Mouse (Mus musculus) heart, postnatal 0 days (tissue): Measurements from ENCODE around the gene Kdm2a. TPM values are rescaled to one million over a fixed set of nuclear protein-coding genes. Genes with fewer than 3 reads are reported as not detected.

ENCODE experiments used
- ATAC-seq: fragments of 200-750 bp; cut with Nextera tagmentation; 2 replicates; pipeline ENCODE4 v1.8.0; 2017; ENCODE audit warnings: low read depth, moderate number of reproducible peaks, moderate library complexity; ENCODE audit not compliant: insufficient read depth
- DNase-seq: peaks from one replicate; pipeline ENCODE4 v3.0.0-alpha.2; 2016; ENCODE audit warnings: low spot score
- H3K27ac ChIP-seq: fragments of 300-500 bp; sonication (generic); 2 replicates; pipeline ENCODE4 v1.5.1; 2014; ENCODE audit warnings: low read depth, mild to moderate bottlenecking
- H3K27me3 ChIP-seq: fragments of 300-500 bp; sonication (generic); 2 replicates; pipeline ENCODE4 v1.6.1; 2014; ENCODE audit warnings: low read length, mixed read lengths; ENCODE audit not compliant: control insufficient read depth, insufficient read depth
- H3K36me3 ChIP-seq: fragments of 300-500 bp; sonication (generic); replicated peaks from 2 replicates; pipeline ENCODE4 v1.6.1; 2014; ENCODE audit warnings: low read length, mixed read lengths; ENCODE audit not compliant: control insufficient read depth, insufficient read depth
- H3K4me1 ChIP-seq: fragments of 300-500 bp; sonication (generic); 2 replicates; pipeline ENCODE4 v1.6.1; 2014; ENCODE audit warnings: antibody characterized with exemption; ENCODE audit not compliant: control insufficient read depth, insufficient read depth
- H3K4me2 ChIP-seq: fragments of 300-500 bp; sonication (generic); 2 replicates; pipeline ENCODE4 v1.6.1; 2014; ENCODE audit warnings: low read depth, mild to moderate bottlenecking, low read length, moderate library complexity
- H3K4me3 ChIP-seq: fragments of 300-500 bp; sonication (generic); 2 replicates; pipeline ENCODE4 v1.5.1; 2014; ENCODE audit warnings: low read depth, low read length
- H3K9ac ChIP-seq: fragments of 300-500 bp; sonication (generic); replicated peaks from 2 replicates; pipeline ENCODE4 v1.6.1; 2014; ENCODE audit warnings: low read depth, low read length, mixed read lengths
- H3K9me3 ChIP-seq: fragments of 300-500 bp; sonication (generic); replicated peaks from 2 replicates; pipeline ENCODE4 v1.6.1; 2016; ENCODE audit warnings: low read length; ENCODE audit not compliant: control insufficient read depth
- CTCF ChIP-seq: IDR thresholded peaks from 2 replicates; pipeline ENCODE4 v1.5.1; 2016; ENCODE audit warnings: antibody characterized with exemption, control low read depth, low read depth
- EP300 ChIP-seq: IDR thresholded peaks from 2 replicates; pipeline ENCODE4 v1.6.1; 2016; ENCODE audit warnings: antibody characterized with exemption, low read depth
- WGBS: fragments of 180-500 bp; shearing (Covaris S2); extraction: QIAGEN DNeasy Blood & Tissue Kit; methylation state at CpG from one replicate; pipeline ENCODE4 v1.1.7; 2014; 5-methylcytosine and 5-hydroxymethylcytosine counted together
- polyA plus RNA-seq: library from polyadenylated mRNA; unstranded; fragments of >200 nt; fragmentation: Nextera tagmentation; extraction: Ambion mirVana; gene quantifications from 2 replicates; pipeline ENCODE4 v1.2.1, GENCODE M21; 2015
- total RNA-seq: library from RNA; depleted of rRNA; stranded (reverse); fragments of >200 nt; gene quantifications from 2 replicates; pipeline ENCODE4 v1.2.3, GENCODE M21; 2014; ENCODE audit warnings: low replicate concordance

The Kdm2a gene
- total and polyA plus RNA-seq, 2 experiments from 2014 or later: 15.7 to 65.3 TPM

DNA sequence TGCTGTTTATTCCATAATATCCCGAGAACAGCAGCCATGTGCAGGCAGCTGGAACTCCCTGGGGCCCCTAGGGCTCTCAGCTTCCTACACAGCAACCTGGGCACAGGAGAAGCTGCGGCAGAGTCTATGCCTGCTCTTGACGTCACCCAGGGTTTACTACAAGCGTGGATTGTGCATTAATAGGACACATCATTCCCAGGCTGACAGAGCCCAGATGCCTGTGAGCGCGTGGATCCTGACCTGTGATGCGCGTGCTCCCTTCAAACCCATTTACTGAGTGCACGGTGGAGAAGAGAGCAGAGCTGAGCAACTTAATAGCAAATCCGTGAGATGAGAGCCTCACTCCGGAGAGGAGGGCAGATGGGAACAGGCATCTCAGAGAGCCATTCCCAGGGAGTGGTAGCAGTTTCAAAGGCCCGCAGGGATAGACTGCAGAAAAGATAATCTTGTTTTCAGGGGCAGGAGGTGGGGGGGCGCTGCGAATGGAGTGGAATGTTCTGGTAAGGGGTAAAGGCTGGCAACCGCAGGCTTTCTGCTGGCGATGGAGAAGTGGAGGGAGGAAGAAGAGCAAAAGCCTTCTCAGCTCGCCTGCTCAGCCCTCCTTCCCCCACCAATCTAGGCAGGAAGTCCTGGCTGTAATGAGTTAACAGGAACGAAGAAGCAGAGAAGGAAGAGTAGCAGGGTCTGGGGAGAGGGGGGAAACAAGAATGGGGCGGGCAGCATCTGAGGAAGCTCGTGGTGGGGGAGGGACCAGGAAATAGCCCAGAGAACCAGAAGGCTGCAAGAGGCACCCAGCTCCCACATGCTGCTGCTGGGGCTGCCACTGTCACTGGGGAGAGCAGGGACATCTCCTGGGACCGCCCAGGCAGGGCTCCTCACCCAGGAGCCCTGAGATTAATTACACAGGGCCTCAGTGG is 96.1 kb downstream of the Kdm2a start:
- peak overlapping the region; percentile 5; the same call in 1 of the 2 replicates for H3K4me3 ChIP-seq

DNA sequence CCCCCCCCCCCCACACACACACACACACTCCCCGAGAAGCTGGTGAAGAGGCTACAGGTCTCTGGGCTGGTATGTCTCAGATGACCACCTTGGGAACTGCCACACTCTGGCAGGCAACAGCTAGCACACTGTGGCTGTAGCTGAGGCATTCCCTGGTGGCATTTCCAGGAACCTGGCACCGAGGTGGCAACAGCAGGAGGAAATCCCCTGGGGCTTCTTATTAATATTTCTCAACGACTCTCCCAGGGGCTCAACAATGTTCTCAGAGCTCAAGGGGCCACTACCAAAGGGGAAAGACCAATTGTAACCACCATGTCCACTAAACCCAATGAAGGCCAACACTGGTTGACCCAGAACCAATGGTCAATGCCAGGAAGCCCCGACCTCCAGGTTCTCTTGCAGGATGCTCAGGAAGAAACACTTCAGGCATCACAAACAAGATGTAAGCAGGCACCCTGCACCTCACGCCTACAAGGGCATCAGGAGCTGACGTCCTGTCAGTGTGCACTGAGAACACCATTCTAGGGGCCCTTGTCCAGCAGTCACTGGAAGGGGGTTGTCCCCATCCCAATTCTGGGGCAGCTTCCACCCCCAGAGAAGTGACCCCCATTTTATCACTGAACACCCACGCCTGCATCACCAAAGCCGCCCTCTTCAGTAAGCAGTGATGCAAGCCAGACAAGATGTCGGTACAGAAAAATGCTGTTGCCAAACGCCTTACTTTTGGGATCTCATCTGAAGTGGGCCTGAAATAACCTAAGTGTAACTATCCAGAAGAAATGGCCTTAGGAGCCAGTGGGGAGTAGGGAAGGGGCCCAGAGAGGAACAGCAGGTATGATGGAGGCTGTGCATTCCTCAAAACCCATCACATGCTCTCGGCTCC is 97.0 kb downstream of the Kdm2a start:
- ATAC-seq: no peak
- DNase-seq: no peak
- H3K36me3 ChIP-seq: no peaks in the 10 kb centered on the region
- H3K27ac ChIP-seq: peak overlapping the region; percentile 58
- H3K4me3 ChIP-seq: no peak overlapping the region
- H3K27me3 ChIP-seq: no peaks in the 10 kb centered on the region
- peaks cover 45% of the 10 kb centered on the region for H3K4me1 ChIP-seq
- H3K4me2 ChIP-seq: peak overlapping the region; percentile 92; the same call in 1 of the 2 replicates
- TF ChIP-seq CTCF (no peak), EP300 (no peak)
- 56% methylated on average over 11 of the region's 11 CpGs for WGBS
- H3K9me3 ChIP-seq: no peaks in the 10 kb centered on the region
- no peak overlapping the region for H3K9ac ChIP-seq

More for the DNA sequence above, 96.1 kb downstream of the Kdm2a start:
- Histone ChIP-seq H3K4me1 (peaks cover 45% of the 10 kb centered on the region), H3K4me2 (peak overlapping the region; percentile 92), H3K9ac (peak overlapping the region; percentile 18; the same call in 1 of the 2 replicates), H3K27ac (peak overlapping the region; percentile 46), H3K36me3 (no peaks in the 10 kb centered on the region), H3K27me3 (no peaks in the 10 kb centered on the region), H3K9me3 (no peaks in the 10 kb centered on the region)
- DNase-seq: peak; percentile 58
- no peak for ATAC-seq
- no peak; the same call in 1 of the 2 replicates for TF ChIP-seq EP300
- no peak for TF ChIP-seq CTCF
- 27% methylated on average over 21 of the region's 21 CpGs for WGBS

DNA sequence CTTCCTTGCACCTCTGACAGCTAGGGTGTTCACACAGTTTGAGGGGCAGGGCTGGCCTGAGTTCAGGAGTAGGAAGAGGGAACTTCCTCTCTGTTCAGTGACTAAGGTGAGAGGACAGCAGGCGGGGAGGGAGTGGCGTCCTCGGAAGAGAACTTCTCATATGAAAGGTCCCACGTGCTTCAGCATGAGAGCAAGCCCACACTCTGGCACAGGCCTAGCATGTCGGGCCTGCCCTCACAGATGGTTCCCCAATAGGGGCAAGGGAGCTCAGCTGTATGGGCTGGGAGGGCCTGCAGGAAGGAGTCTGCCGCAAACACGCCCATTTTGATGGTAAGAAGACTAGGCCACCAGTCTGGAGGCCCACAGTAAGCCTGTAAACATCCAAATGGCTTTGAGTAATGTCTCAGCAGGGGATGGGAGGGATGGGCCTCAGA is 97.8 kb downstream of the Kdm2a start:
- H3K9me3 ChIP-seq: no peaks in the 10 kb centered on the region
- no peak for DNase-seq
- H3K36me3 ChIP-seq: no peaks in the 10 kb centered on the region
- no peaks in the 10 kb centered on the region for H3K27me3 ChIP-seq
- peaks cover 45% of the 10 kb centered on the region for H3K4me1 ChIP-seq
- WGBS: 52% methylated on average over 7 of the region's 7 CpGs
- no peak overlapping the region for H3K4me3 ChIP-seq
- TF ChIP-seq EP300 (no peak), CTCF (no peak)
- no peak overlapping the region for H3K4me2 ChIP-seq
- H3K27ac ChIP-seq: peak overlapping the region; percentile 58
- no peak for ATAC-seq
- no peak overlapping the region for H3K9ac ChIP-seq

DNA sequence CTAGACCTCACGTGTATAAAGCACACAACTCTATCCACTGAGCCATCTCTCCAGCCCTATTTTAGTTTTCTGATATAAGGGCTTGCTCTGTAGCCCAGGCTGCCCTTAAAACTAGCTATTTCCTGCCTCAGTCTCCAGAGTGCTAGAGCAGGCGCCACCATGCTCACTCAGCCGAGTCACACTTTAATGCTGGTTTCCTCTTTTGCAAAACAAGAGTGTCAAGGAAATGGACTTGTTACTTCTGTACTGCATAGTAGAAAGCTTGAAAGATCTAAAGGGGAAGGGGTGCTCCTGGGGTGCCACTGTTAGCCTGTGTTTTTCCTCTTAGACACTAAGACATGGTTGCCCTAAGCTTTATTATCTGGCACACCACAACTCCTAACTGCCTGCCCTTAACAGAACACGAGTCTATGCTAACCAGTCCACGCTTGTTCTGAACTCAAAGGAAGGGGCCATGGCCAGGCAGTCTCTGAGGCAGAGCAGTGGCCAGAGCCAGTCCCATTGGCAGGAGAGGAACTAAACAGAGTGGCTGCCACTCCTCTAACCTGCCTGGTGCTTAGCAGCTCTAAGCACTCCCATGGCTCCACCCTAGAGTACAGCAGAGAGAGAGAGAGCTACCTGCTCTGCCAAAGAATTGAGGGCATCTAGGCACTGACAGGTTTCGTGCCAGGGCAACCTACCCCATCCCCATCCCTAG is 98.4 kb downstream of the Kdm2a start:
- Histone ChIP-seq H3K27me3 (no peaks in the 10 kb centered on the region), H3K4me2 (no peak overlapping the region), H3K9me3 (no peaks in the 10 kb centered on the region), H3K9ac (no peak overlapping the region), H3K4me3 (no peak overlapping the region), H3K4me1 (peaks cover 45% of the 10 kb centered on the region), H3K36me3 (no peaks in the 10 kb centered on the region), H3K27ac (peak overlapping the region; percentile 58)
- WGBS: 69% methylated on average over 6 of the region's 6 CpGs
- no peak for ATAC-seq
- no peak for DNase-seq
- TF ChIP-seq CTCF (no peak), EP300 (no peak)

DNA sequence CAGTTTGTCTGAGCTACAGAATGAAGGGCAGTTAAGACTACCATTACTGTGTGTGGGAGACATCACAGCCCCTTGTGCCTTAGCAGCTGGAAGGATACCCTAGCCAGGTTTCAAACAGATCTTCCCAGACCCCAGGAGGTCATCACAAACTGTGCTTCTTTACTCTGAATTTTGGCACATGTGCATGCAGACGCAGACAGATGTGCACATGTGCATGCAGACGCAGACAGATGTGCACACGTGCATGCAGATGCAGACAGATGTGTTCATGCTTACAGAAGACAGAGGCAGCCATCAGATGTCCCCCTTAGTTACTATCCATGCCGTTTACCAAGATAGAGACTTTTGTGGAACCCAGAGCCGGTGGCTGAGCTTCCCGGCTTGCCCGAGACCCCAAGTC is 99.0 kb downstream of the Kdm2a start:
- Histone ChIP-seq H3K9ac (no peak overlapping the region), H3K27ac (no peak overlapping the region; the same call in 1 of the 2 replicates), H3K36me3 (no peaks in the 10 kb centered on the region), H3K4me1 (peaks cover 44% of the 10 kb centered on the region), H3K4me2 (no peak overlapping the region), H3K9me3 (no peaks in the 10 kb centered on the region), H3K4me3 (no peak overlapping the region), H3K27me3 (no peaks in the 10 kb centered on the region)
- no peak for ATAC-seq
- WGBS: 87% methylated on average over 7 of the region's 7 CpGs
- TF ChIP-seq CTCF (no peak), EP300 (no peak)
- DNase-seq: no peak
